In the genomic region with DNA sequence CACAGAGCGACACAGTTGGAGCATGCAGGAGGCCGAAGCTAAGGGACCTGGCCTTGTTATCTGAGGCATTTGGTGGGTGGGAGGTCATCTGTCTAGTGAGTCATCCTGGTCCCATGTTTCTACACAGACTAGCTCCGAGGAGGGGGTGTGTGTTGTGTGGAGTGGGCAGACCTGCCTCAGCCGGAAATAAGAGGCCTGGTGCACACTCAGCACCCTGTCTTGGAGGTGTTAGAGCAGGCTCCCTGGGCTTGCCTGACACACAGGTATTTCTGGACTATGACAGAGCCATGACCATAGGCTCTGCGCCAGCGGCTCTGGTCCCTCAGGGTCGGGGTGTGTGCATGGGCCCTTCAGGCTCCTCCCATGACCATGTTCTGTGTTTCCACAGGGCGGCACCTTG, we compare ENCODE assay signal across 11 mouse cellular contexts. TPM values are rescaled to one million over a fixed set of nuclear protein-coding genes. Genes with fewer than 3 reads are reported as not detected.
DNase-seq lines count a peak whose midpoint lies in the region; ATAC-seq and TF ChIP-seq lines count a peak whose summit lies in the region.
"Had no signal": no experiment of that assay in that cellular context is flagged by ENCODE, and none has a peak within 500 bp of the region (broad histone marks: within the 10 kb centered on the region; RNA-seq: fewer than 3 reads in every experiment).

No protein-coding gene starts in this region.

- no peaks in the 10 kb centered on the region for H3K9me3 ChIP-seq in hindbrain, postnatal 0 days (ENCODE audit: low read length)
- H3K9me3 ChIP-seq in hindbrain, embryonic 12.5 days (replicated peaks), result no peaks in the 10 kb centered on the region
- H3K9me3 ChIP-seq in intestine, embryonic 15.5 days, result no peaks in the 10 kb centered on the region
- H3K9me3 ChIP-seq: midbrain, embryonic 13.5 days had no signal

- no peaks in the 10 kb centered on the region; the same call in none of the 2 replicates for H3K79me2 ChIP-seq in heart, adult 2 months (replicated peaks; ENCODE audit: control insufficient read depth, insufficient read depth, low read length)

- no peak for DNase-seq in hindbrain, postnatal 0 days (ENCODE audit: low spot score)
- DNase-seq in adipocyte (ENCODE audit: low spot score), result peak; percentile 21
- DNase-seq in heart, adult 2 months, result peak; percentile 61 to 74
- no peak for DNase-seq in retina, postnatal 1 day
- no peak for DNase-seq in thymus, adult 2 months
- DNase-seq in thymus, postnatal 25 days, result no peak
- DNase-seq: cerebellum, adult 11 months; kidney, adult 18-20 months had no signal

- intact Hi-C loops in heart, adult 2 months (cut with DNase I), result no loop called here

- 0 out of 2 replicates have a peak, but pooled peaks have one; percentile 12 for TF ChIP-seq EP300 in heart, adult 2 months (IDR thresholded peaks at IDR 0.05; ENCODE audit: insufficient read depth, low read depth, low read length)

- H3K4me2 ChIP-seq in hindbrain, postnatal 0 days (ENCODE audit: low read depth, low read length), result no peak overlapping the region
- no peak overlapping the region for H3K4me2 ChIP-seq in hindbrain, embryonic 12.5 days (replicated peaks)
- H3K4me2 ChIP-seq in intestine, embryonic 15.5 days (replicated peaks), result no peak overlapping the region
- H3K4me2 ChIP-seq: midbrain, embryonic 13.5 days had no signal

- no peaks in the 10 kb centered on the region for H3K27me3 ChIP-seq in hindbrain, postnatal 0 days (ENCODE audit: insufficient read depth, low read length)
- no peaks in the 10 kb centered on the region for H3K27me3 ChIP-seq in hindbrain, embryonic 12.5 days
- no peaks in the 10 kb centered on the region for H3K27me3 ChIP-seq in heart, adult 2 months (ENCODE audit: control insufficient read depth, insufficient read depth, low read length)
- no peaks in the 10 kb centered on the region for H3K27me3 ChIP-seq in intestine, embryonic 15.5 days (replicated peaks)
- H3K27me3 ChIP-seq in thymus, adult 2 months (ENCODE audit: control insufficient read depth, insufficient read depth, low read length), result no peaks in the 10 kb centered on the region
- H3K27me3 ChIP-seq: midbrain, embryonic 13.5 days had no signal

- no peaks in the 10 kb centered on the region for H3K36me3 ChIP-seq in hindbrain, postnatal 0 days (ENCODE audit: insufficient read depth, low read length)
- H3K36me3 ChIP-seq in hindbrain, embryonic 12.5 days, result 0 out of 2 replicates have a peak, but pooled peaks cover 5% of the 10 kb centered on the region
- H3K36me3 ChIP-seq in heart, adult 2 months (ENCODE audit: control insufficient read depth, insufficient read depth, low read length), result no peaks in the 10 kb centered on the region
- H3K36me3 ChIP-seq in intestine, embryonic 15.5 days, result no peaks in the 10 kb centered on the region
- H3K36me3 ChIP-seq in thymus, adult 2 months (ENCODE audit: control insufficient read depth, insufficient read depth, low read length), result no peaks in the 10 kb centered on the region
- H3K36me3 ChIP-seq: midbrain, embryonic 13.5 days had no signal

- H3K4me1 ChIP-seq in hindbrain, postnatal 0 days (ENCODE audit: insufficient read depth, low read length), result no peaks in the 10 kb centered on the region
- peaks cover 6% of the 10 kb centered on the region; the same call in 1 of the 2 replicates for H3K4me1 ChIP-seq in hindbrain, embryonic 12.5 days
- H3K4me1 ChIP-seq in heart, adult 2 months (ENCODE audit: control insufficient read depth, insufficient read depth, low read length), result peaks cover 6% of the 10 kb centered on the region
- no peaks in the 10 kb centered on the region for H3K4me1 ChIP-seq in intestine, embryonic 15.5 days (replicated peaks)
- H3K4me1 ChIP-seq in thymus, adult 2 months (replicated peaks; ENCODE audit: control insufficient read depth, insufficient read depth, low read length), result peaks cover 8% of the 10 kb centered on the region

- H3K27ac ChIP-seq in hindbrain, postnatal 0 days, result no peak overlapping the region
- H3K27ac ChIP-seq in hindbrain, embryonic 12.5 days, result no peak overlapping the region
- peak overlapping the region; percentile 59 for H3K27ac ChIP-seq in heart, adult 2 months
- H3K27ac ChIP-seq in intestine, embryonic 15.5 days, result no peak overlapping the region
- no peak overlapping the region for H3K27ac ChIP-seq in thymus, adult 2 months (ENCODE audit: control insufficient read depth, insufficient read depth, low read length)

- no peak overlapping the region for H3K4me3 ChIP-seq in hindbrain, postnatal 0 days (ENCODE audit: low read length)
- H3K4me3 ChIP-seq in hindbrain, embryonic 12.5 days, result no peak overlapping the region
- no peak overlapping the region for H3K4me3 ChIP-seq in heart, adult 2 months
- H3K4me3 ChIP-seq in intestine, embryonic 15.5 days (replicated peaks), result no peak overlapping the region
- no peak overlapping the region for H3K4me3 ChIP-seq in thymus, adult 2 months (ENCODE audit: control insufficient read depth, insufficient read depth, low read length)
- H3K4me3 ChIP-seq: midbrain, embryonic 13.5 days had no signal

- no peak for TF ChIP-seq CTCF in hindbrain, postnatal 0 days (IDR thresholded peaks at IDR 0.05; ENCODE audit: low read depth)
- no peak for TF ChIP-seq CTCF in heart, adult 2 months (IDR thresholded peaks at IDR 0.05)
- no peak for TF ChIP-seq CTCF in thymus, adult 2 months (IDR thresholded peaks at IDR 0.05; ENCODE audit: borderline replicate concordance, control insufficient read depth, extremely low read depth, insufficient read depth, low read length, poor library complexity)

- 0 out of 2 replicates have a peak, but pooled peaks have one; percentile 28 for ATAC-seq in hindbrain, postnatal 0 days
- no peak for ATAC-seq in hindbrain, embryonic 12.5 days (ENCODE audit: low FRiP score)
- peak; percentile 68 for ATAC-seq in intestine, embryonic 15.5 days
- ATAC-seq: midbrain, embryonic 13.5 days had no signal

- TF ChIP-seq POLR2A in heart, adult 2 months (IDR thresholded peaks at IDR 0.05; ENCODE audit: insufficient read depth, low read depth, low read length), result no peak
- no peak for TF ChIP-seq POLR2A in thymus, adult 2 months (IDR thresholded peaks at IDR 0.05; ENCODE audit: control insufficient read depth, extremely low read depth, insufficient read depth, low read length, poor library complexity)

- no peak overlapping the region for H3K9ac ChIP-seq in hindbrain, postnatal 0 days (replicated peaks; ENCODE audit: low read length)
- no peak overlapping the region for H3K9ac ChIP-seq in hindbrain, embryonic 12.5 days
- H3K9ac ChIP-seq in heart, adult 2 months (ENCODE audit: low read depth, low read length), result no peak overlapping the region; the same call in 1 of the 2 replicates
- H3K9ac ChIP-seq in intestine, embryonic 15.5 days, result no peak overlapping the region

- 90% methylated on average over 8 of the region's 8 CpGs for WGBS in hindbrain, postnatal 0 days
- 87% methylated on average over 8 of the region's 8 CpGs for WGBS in hindbrain, embryonic 12.5 days
- 25% methylated on average over 8 of the region's 8 CpGs for WGBS in heart, adult 2 months
- 63% methylated on average over 8 of the region's 8 CpGs for WGBS in intestine, embryonic 15.5 days
- 92% methylated on average over 8 of the region's 8 CpGs for WGBS in thymus, adult 2 months

RNA-seq across cellular contexts. Expression of a gene that starts 21.4 kb away (rescaled TPM):
- 94.1 and 112 TPM in 2 replicates for total RNA-seq in hindbrain, postnatal 0 days (2014; rRNA removed)
- polyA plus RNA-seq in hindbrain, postnatal 0 days (2015; fragmentation: Nextera tagmentation; extraction: Ambion mirVana), result 105 and 109 TPM in 2 replicates
- 79.0 and 87.1 TPM in 2 replicates for polyA plus RNA-seq in hindbrain, embryonic 12.5 days (2016; fragmentation: Nextera tagmentation; extraction: Ambion mirVana)
- total RNA-seq in heart, adult 2 months (2021), result 10 to 100 TPM; 25.0 to 27.3 TPM
- 25.5 and 26.0 TPM in 2 replicates for polyA plus RNA-seq in heart, adult 2 months (2012; rRNA removed)
- polyA plus RNA-seq in intestine, embryonic 15.5 days (2015; fragmentation: Nextera tagmentation; extraction: Ambion mirVana), result 41.7 and 43.8 TPM in 2 replicates
- polyA plus RNA-seq in thymus, adult 2 months (2012; rRNA removed), result 13.2 and 17.9 TPM in 2 replicates

RNA-seq across cellular contexts. Expression of a gene that starts 46.8 kb away (rescaled TPM):
- total RNA-seq in hindbrain, postnatal 0 days (2014; rRNA removed), result 590 and 603 TPM in 2 replicates
- polyA plus RNA-seq in hindbrain, postnatal 0 days (2015; fragmentation: Nextera tagmentation; extraction: Ambion mirVana), result 193 and 206 TPM in 2 replicates
- polyA plus RNA-seq in hindbrain, embryonic 12.5 days (2016; fragmentation: Nextera tagmentation; extraction: Ambion mirVana), result 135 and 138 TPM in 2 replicates
- total RNA-seq in heart, adult 2 months (2021), result 10 to 100 TPM; 86.7 to 88.3 TPM
- 25.6 and 26.3 TPM in 2 replicates for polyA plus RNA-seq in heart, adult 2 months (2012; rRNA removed)
- polyA plus RNA-seq in intestine, embryonic 15.5 days (2015; fragmentation: Nextera tagmentation; extraction: Ambion mirVana), result 40.9 and 42.4 TPM in 2 replicates
- 21.6 and 24.5 TPM in 2 replicates for polyA plus RNA-seq in thymus, adult 2 months (2012; rRNA removed)

RNA-seq across cellular contexts. Expression of a gene that starts 54.4 kb away (rescaled TPM):
- 32.2 and 33.5 TPM in 2 replicates for total RNA-seq in hindbrain, postnatal 0 days (2014; rRNA removed)
- polyA plus RNA-seq in hindbrain, postnatal 0 days (2015; fragmentation: Nextera tagmentation; extraction: Ambion mirVana), result 33.5 and 34.8 TPM in 2 replicates
- polyA plus RNA-seq in hindbrain, embryonic 12.5 days (2016; fragmentation: Nextera tagmentation; extraction: Ambion mirVana), result 46.7 and 46.8 TPM in 2 replicates
- total RNA-seq in heart, adult 2 months (2021), result 10 to 100 TPM; 62.1 to 66.9 TPM
- polyA plus RNA-seq in heart, adult 2 months (2012; rRNA removed), result 20.2 and 23.8 TPM in 2 replicates
- 36.3 and 39.9 TPM in 2 replicates for polyA plus RNA-seq in intestine, embryonic 15.5 days (2015; fragmentation: Nextera tagmentation; extraction: Ambion mirVana)
- 29.0 and 30.3 TPM in 2 replicates for polyA plus RNA-seq in thymus, adult 2 months (2012; rRNA removed)

RNA-seq across cellular contexts. Expression of a gene that starts 54.4 kb away (rescaled TPM):
- total RNA-seq in hindbrain, postnatal 0 days (2014; rRNA removed), result 8.4 and 9.9 TPM in 2 replicates
- 7.1 and 7.8 TPM in 2 replicates for polyA plus RNA-seq in hindbrain, postnatal 0 days (2015; fragmentation: Nextera tagmentation; extraction: Ambion mirVana)
- 12.1 and 13.8 TPM in 2 replicates for polyA plus RNA-seq in hindbrain, embryonic 12.5 days (2016; fragmentation: Nextera tagmentation; extraction: Ambion mirVana)
- 10 to 100 TPM; 29.4 to 36.1 TPM for total RNA-seq in heart, adult 2 months (2021)
- 20.6 and 26.2 TPM in 2 replicates for polyA plus RNA-seq in heart, adult 2 months (2012; rRNA removed)
- 13.3 TPM in 2 replicates for polyA plus RNA-seq in intestine, embryonic 15.5 days (2015; fragmentation: Nextera tagmentation; extraction: Ambion mirVana)
- 21.6 and 22.9 TPM in 2 replicates for polyA plus RNA-seq in thymus, adult 2 months (2012; rRNA removed)

Comparison
In these comparisons a context has a peak if more than half of its experiments do, and no peak if none do; other contexts are left out.
1. DNase-seq: peak in adipocyte (single experiment) and heart, adult 2 months (2 of 2); none in hindbrain, postnatal 0 days (single experiment), retina, postnatal 1 day (single experiment), thymus, adult 2 months (single experiment) and thymus, postnatal 25 days (single experiment).